Mouse (Mus musculus): ENCODE results near the gene Kifc5b. TPM values are rescaled to one million over a fixed set of nuclear protein-coding genes. Genes with fewer than 3 reads are reported as not detected.
A peak's percentile ranks its signal among the peaks of the same experiment; 100 is the strongest.

Kifc5b gene
- 4.9 and 16.0 TPM in 2 replicates for total RNA-seq (2017)

- ATAC-seq (replicated peaks in 1 of 2; ENCODE audit: insufficient read depth in 1 of 2, low FRiP score in 2 of 2, low TSS enrichment in 1 of 2, low read depth in 1 of 2, poor library complexity in 2 of 2, severe bottlenecking in 2 of 2) = peak; percentile 99 to 100
Measured at GRCm38 (mm10) chr17:26916711-26917482, at the start of gene Kifc5b. TSS of gene Kifc5b (plus strand) at chr17:26917091.

GRCm38 (mm10) chr17:26868756-26869155, 48.1 kb upstream of the Kifc5b start:
- ATAC-seq (replicated peaks in 1 of 2; ENCODE audit: insufficient read depth in 1 of 2, low FRiP score in 2 of 2, low TSS enrichment in 1 of 2, low read depth in 1 of 2, poor library complexity in 2 of 2, severe bottlenecking in 2 of 2) = no peak

GRCm38 (mm10) chr17:26872870-26873269, 44.0 kb upstream of the Kifc5b start:
- no peak for ATAC-seq (replicated peaks in 1 of 2; ENCODE audit: insufficient read depth in 1 of 2, low FRiP score in 2 of 2, low TSS enrichment in 1 of 2, low read depth in 1 of 2, poor library complexity in 2 of 2, severe bottlenecking in 2 of 2)

- no peak for ATAC-seq (replicated peaks in 1 of 2; ENCODE audit: insufficient read depth in 1 of 2, low FRiP score in 2 of 2, low TSS enrichment in 1 of 2, low read depth in 1 of 2, poor library complexity in 2 of 2, severe bottlenecking in 2 of 2)
Measured at GRCm38 (mm10) chr17:26873502-26873901, 43.4 kb upstream of the Kifc5b start.

- no peak for ATAC-seq (replicated peaks in 1 of 2; ENCODE audit: insufficient read depth in 1 of 2, low FRiP score in 2 of 2, low TSS enrichment in 1 of 2, low read depth in 1 of 2, poor library complexity in 2 of 2, severe bottlenecking in 2 of 2)
Measured at GRCm38 (mm10) chr17:26874542-26874941, 42.3 kb upstream of the Kifc5b start.

GRCm38 (mm10) chr17:26877927-26878326, 39.0 kb upstream of the Kifc5b start:
- ATAC-seq (replicated peaks in 1 of 2; ENCODE audit: insufficient read depth in 1 of 2, low FRiP score in 2 of 2, low TSS enrichment in 1 of 2, low read depth in 1 of 2, poor library complexity in 2 of 2, severe bottlenecking in 2 of 2) = no peak

GRCm38 (mm10) chr17:26879235-26879634, 37.7 kb upstream of the Kifc5b start:
- no peak for ATAC-seq (replicated peaks in 1 of 2; ENCODE audit: insufficient read depth in 1 of 2, low FRiP score in 2 of 2, low TSS enrichment in 1 of 2, low read depth in 1 of 2, poor library complexity in 2 of 2, severe bottlenecking in 2 of 2)

- no peak for ATAC-seq (replicated peaks in 1 of 2; ENCODE audit: insufficient read depth in 1 of 2, low FRiP score in 2 of 2, low TSS enrichment in 1 of 2, low read depth in 1 of 2, poor library complexity in 2 of 2, severe bottlenecking in 2 of 2)
Measured at GRCm38 (mm10) chr17:26882706-26883105, 34.2 kb upstream of the Kifc5b start.

GRCm38 (mm10) chr17:26883585-26883984, 33.3 kb upstream of the Kifc5b start:
- no peak for ATAC-seq (replicated peaks in 1 of 2; ENCODE audit: insufficient read depth in 1 of 2, low FRiP score in 2 of 2, low TSS enrichment in 1 of 2, low read depth in 1 of 2, poor library complexity in 2 of 2, severe bottlenecking in 2 of 2)

GRCm38 (mm10) chr17:26884995-26885926, 31.6 kb upstream of the Kifc5b start:
- peak; percentile 78 to 88 for ATAC-seq (replicated peaks in 1 of 2; ENCODE audit: insufficient read depth in 1 of 2, low FRiP score in 2 of 2, low TSS enrichment in 1 of 2, low read depth in 1 of 2, poor library complexity in 2 of 2, severe bottlenecking in 2 of 2)

GRCm38 (mm10) chr17:26886047-26886749, 30.7 kb upstream of the Kifc5b start:
- ATAC-seq (replicated peaks in 1 of 2; ENCODE audit: insufficient read depth in 1 of 2, low FRiP score in 2 of 2, low TSS enrichment in 1 of 2, low read depth in 1 of 2, poor library complexity in 2 of 2, severe bottlenecking in 2 of 2) = peak; percentile 92 to 93

GRCm38 (mm10) chr17:26887926-26888325, 29.0 kb upstream of the Kifc5b start:
- ATAC-seq (replicated peaks in 1 of 2; ENCODE audit: insufficient read depth in 1 of 2, low FRiP score in 2 of 2, low TSS enrichment in 1 of 2, low read depth in 1 of 2, poor library complexity in 2 of 2, severe bottlenecking in 2 of 2) = no peak

GRCm38 (mm10) chr17:26892635-26893375, 24.1 kb upstream of the Kifc5b start:
- ATAC-seq (replicated peaks in 1 of 2; ENCODE audit: insufficient read depth in 1 of 2, low FRiP score in 2 of 2, low TSS enrichment in 1 of 2, low read depth in 1 of 2, poor library complexity in 2 of 2, severe bottlenecking in 2 of 2) = 0 out of 4 replicates have a peak, but pooled peaks of 1 of the 2 experiments have one; percentile 22

GRCm38 (mm10) chr17:26893492-26893891, 23.4 kb upstream of the Kifc5b start:
- no peak for ATAC-seq (replicated peaks in 1 of 2; ENCODE audit: insufficient read depth in 1 of 2, low FRiP score in 2 of 2, low TSS enrichment in 1 of 2, low read depth in 1 of 2, poor library complexity in 2 of 2, severe bottlenecking in 2 of 2)

- ATAC-seq (replicated peaks in 1 of 2; ENCODE audit: insufficient read depth in 1 of 2, low FRiP score in 2 of 2, low TSS enrichment in 1 of 2, low read depth in 1 of 2, poor library complexity in 2 of 2, severe bottlenecking in 2 of 2) = no peak
Measured at GRCm38 (mm10) chr17:26894342-26894741, 22.5 kb upstream of the Kifc5b start.

- peak; percentile 42 to 50; a peak in 2 of 4 replicates for ATAC-seq (replicated peaks in 1 of 2; ENCODE audit: insufficient read depth in 1 of 2, low FRiP score in 2 of 2, low TSS enrichment in 1 of 2, low read depth in 1 of 2, poor library complexity in 2 of 2, severe bottlenecking in 2 of 2)
Measured at GRCm38 (mm10) chr17:26895578-26895977, 21.3 kb upstream of the Kifc5b start.

- no peak for ATAC-seq (replicated peaks in 1 of 2; ENCODE audit: insufficient read depth in 1 of 2, low FRiP score in 2 of 2, low TSS enrichment in 1 of 2, low read depth in 1 of 2, poor library complexity in 2 of 2, severe bottlenecking in 2 of 2)
Measured at GRCm38 (mm10) chr17:26900916-26901315, 16.0 kb upstream of the Kifc5b start.
